Mouse (Mus musculus) lung, postnatal 14 days (tissue): ENCODE data around the gene Srd5a3.

ENCODE experiments used
- DNase-seq: peaks from one replicate; pipeline ENCODE4 v3.0.0; 2021

Gene Srd5a3

GRCm38 (mm10) chr5:76199346-76199745, 59.3 kb downstream of the Srd5a3 start:
- no peak for DNase-seq

GRCm38 (mm10) chr5:76203171-76203570, 63.1 kb downstream of the Srd5a3 start:
- DNase-seq = no peak
